Mouse (Mus musculus) Muller cell, postnatal 12 days (primary cell): Measurements from ENCODE around the gene Elobl.

Experiments used
- DNase-seq: peaks from one replicate; pipeline ENCODE4 v3.0.0-alpha.2; 2015; ENCODE audit errors: inconsistent ontology term

Gene Elobl

GRCm38 (mm10) chr11:88934089-88935000, 32.4 kb downstream of the Elobl start:
- no peak for DNase-seq

DNA sequence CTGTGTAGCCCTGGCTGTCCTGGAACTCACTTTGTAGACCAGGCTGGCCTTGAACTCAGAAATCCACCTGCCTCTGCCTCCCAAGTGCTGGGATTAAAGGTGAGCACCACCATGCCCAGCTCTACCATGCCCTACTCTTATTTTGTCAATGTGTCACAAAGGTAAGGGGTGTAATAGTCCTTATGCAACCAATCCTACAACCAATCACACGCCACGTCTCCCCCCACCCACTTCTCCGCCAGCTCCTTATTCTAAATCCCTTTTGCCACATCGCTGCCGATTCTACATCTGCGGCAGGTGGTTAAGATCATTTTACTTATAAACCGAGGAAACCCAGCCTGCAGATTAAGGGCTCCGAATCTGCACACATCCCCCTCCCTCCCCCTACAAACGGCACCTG, 33.7 kb downstream of the Elobl start:
- no peak for DNase-seq

- DNase-seq = no peak
These were observed 34.8 kb downstream of the Elobl start for GRCm38 (mm10) chr11:88931692-88932530.

DNA sequence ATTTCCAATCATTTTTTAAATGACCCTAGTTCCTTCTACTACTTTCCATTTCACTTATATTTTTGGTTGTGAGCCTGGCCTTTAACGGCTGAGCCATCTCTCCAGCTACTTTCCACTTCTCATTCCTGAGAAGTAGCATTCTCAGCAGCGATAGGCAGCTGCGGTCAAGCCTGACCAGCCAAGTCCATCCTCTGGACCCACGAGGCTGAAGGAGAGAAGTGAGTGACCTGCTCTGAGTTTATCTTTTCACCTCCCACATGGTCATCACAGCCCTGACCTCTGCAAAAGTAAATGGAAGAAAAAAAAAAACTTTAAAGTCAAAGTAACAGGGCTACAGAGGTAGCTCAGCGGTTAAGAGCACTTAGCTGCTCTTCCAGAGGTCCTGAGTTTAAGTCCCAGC, 40.2 kb downstream of the Elobl start:
- DNase-seq = no peak
